Mouse (Mus musculus) Patski (cell line): ENCODE data around the gene Prss3. TPM values are rescaled to one million over a fixed set of nuclear protein-coding genes. Genes with fewer than 3 reads are reported as not detected.
"Not testable (repeated sequence)": the region's sequence is repeated elsewhere in the genome, so short reads cannot be mapped to it uniquely, and the experiment has no call there.

Experiments used
- ATAC-seq: fragments of 100-300 bp; one replicate; pipeline ENCODE4 v1.8.0; 2021
- CTCF ChIA-PET: fragments of 350-600 bp; sonication (Branson Sonifier 250); formaldehyde crosslinking; loops from one replicate; lab custom pipeline; 2022; ENCODE audit warnings: inconsistent platforms; lab: Charles Lee
- POLR2A ChIA-PET: fragments of 350-600 bp; sonication (Branson Sonifier 250); formaldehyde crosslinking; loops from one replicate; lab custom pipeline; 2022; ENCODE audit warnings: antibody characterized with exemption, inconsistent platforms; lab: Charles Lee
- DNase-seq: peaks from one replicate; pipeline ENCODE4 v3.0.0-alpha.2; 2011; ENCODE audit warnings: low read depth, low spot score
- H3K27me3 ChIP-seq: fragments of 371-371 bp; one replicate; pipeline ENCODE4 v1.5.1; 2021
- CTCF ChIP-seq: fragments of 100-300 bp; IDR thresholded peaks from one replicate; pipeline ENCODE4 v1.5.1; 2021
- in situ Hi-C: fragments of 300-500 bp; cut with MboI; formaldehyde crosslinking; loops from 3 replicates; pipeline ENCODE4 v1.11.1; 2018; ENCODE audit warnings: low pct_unique_long_range_greater_than_20kb, mixed read lengths
- polyA plus RNA-seq: library from polyadenylated mRNA; unstranded; gene quantifications from one replicate; pipeline ENCODE4 v1.2.3, GENCODE M21; 2021

Gene Prss3
- not detected for polyA plus RNA-seq

DNA sequence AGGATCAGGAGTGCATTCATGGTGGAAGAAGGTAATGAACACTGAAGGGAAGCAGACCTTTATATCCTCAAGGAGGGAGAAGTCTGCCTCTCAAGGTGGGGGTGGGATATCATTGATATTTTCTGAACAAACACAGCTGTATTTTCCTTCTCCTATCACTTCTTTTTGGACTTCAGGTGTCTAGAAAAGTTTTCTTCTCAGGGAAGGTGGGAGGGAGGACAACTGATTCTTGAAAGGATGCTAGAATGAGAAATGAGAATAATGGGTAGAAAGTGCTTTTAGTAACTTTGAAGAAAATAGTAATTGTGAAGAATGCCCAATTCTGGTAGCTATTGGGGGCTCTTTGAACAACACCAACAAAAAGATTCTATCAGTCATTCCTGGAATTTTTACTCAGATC, at the start of gene Prss3:
Gene Prss3 (minus strand): TSS at position 101 of the 400 bp plus-strand sequence.
- ATAC-seq, CTCF ChIA-PET, DNase-seq, POLR2A ChIA-PET, in situ Hi-C loops, H3K27me3 ChIP-seq: not testable (repeated sequence)

DNA sequence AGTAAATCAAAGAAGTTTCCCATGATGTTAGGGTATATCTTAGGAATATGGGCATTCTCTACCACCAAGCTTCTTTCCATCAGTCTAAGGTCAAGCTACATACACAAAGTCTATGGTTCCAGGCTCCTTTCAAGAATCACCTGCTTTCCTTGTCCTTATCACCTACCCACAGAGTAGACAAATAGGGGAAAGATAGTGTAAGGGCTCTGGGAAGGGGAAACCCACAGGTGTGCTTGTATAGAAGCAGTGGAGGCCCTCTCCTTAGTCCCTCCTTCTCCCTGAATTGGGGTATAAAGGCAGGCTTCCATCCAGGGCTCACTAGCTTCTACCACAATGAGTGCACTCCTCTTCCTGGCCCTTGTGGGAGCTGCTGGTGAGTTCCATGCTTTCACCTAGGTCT, 14.6 kb upstream of the Prss3 start, which contains the start of gene Gm5771:
Gene Gm5771 (plus strand): TSS at position 301 of the 400 bp plus-strand sequence.
- CTCF ChIA-PET, in situ Hi-C loops, DNase-seq, ATAC-seq, POLR2A ChIA-PET, H3K27me3 ChIP-seq: not testable (repeated sequence)

DNA sequence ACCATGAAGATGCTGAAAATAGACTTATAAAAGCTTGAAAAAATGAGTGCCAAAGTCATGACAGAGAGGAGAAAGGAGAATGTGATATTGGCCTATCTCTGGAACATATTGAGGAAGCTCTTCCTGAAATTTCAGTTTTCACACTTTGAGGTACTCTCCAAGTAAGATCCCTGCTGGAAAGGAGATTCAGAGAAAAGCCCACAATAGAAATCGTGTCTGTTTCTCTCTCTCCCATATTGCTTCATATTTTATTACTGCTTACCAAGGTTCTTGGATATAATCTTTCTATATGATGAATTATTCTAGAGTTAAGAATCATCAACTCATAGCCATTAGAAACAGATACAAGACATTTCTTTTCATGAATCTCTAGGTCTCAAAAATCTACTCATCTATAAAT, 14.2 kb upstream of the Prss3 start:
- ATAC-seq, in situ Hi-C loops, CTCF ChIA-PET, DNase-seq, POLR2A ChIA-PET, H3K27me3 ChIP-seq: not testable (repeated sequence)

DNA sequence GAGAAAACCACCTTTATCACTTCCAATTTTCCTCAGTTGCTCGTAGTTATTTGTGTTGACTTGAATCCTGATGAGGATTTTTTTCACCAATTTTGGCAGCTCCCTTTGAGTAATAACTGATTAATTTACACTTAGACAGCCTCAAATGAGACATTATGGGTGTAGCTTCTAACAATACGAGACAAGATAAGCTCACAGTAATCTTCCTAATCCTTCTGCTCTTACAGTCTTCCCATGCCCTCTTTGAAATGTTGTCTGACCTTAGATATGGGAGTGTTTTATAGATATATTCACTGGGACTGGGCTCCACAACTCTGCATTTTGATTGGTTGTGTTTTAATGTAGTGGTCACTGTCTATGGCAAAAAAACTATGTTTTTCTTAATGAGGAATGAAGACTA, 9.3 kb upstream of the Prss3 start:
- DNase-seq: no peak
- POLR2A ChIA-PET: no interaction called here
- in situ Hi-C loops: no loop called here
- TF ChIP-seq CTCF: no peak
- CTCF ChIA-PET: no interaction called here
- no peak for ATAC-seq
- no peaks in the 10 kb centered on the region for H3K27me3 ChIP-seq

DNA sequence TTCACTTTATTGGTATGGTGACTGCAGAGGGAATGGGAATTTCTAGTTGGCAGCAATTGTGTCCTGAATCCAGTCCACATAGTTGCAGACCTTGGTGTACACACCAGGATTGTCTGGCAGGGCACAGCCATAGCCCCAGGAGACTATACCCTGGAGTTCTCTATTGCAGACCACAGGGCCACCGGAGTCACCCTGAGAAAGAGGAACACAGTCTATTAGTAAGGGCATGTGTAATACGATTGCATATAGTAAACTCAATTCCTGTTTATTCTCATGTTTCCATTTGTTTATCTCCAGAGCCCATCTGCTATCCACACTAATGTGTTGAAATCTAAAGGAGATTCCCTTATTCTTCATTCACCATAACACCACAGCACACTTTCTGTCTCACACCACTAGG, 3.7 kb downstream of the Prss3 start:
- POLR2A ChIA-PET, DNase-seq, ATAC-seq, in situ Hi-C loops, CTCF ChIA-PET, H3K27me3 ChIP-seq: not testable (repeated sequence)

DNA sequence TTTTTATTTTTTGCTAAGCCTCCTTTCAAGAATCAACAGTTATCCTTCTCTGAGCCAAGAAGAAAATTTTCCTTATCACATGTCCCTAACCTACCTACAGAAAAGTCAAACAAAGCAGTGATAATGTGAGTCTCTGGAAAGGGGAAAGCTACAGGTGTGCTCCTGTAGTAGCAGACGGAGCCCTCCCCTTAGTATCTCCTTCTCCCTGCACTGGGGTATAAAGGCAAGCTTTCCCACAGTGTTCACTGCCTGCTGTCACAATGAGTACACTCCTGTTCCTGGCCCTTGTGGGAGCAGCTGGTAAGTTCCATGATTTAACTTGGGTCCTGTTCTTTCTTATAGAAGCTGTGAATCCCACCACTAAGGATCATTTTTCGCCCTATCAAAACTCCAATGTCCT, 23.5 kb downstream of the Prss3 start, which contains the start of gene Try10:
Gene Try10 (plus strand): TSS at position 174 of the 400 bp plus-strand sequence.
- ATAC-seq (no peak), DNase-seq (no peak)
- in situ Hi-C loops: no loop called here
- ChIA-PET CTCF (no interaction called here), POLR2A (no interaction called here)
- TF ChIP-seq CTCF: no peak
- no peaks in the 10 kb centered on the region for H3K27me3 ChIP-seq

Other genes starting within 250 kb of the Prss3 start
- gene Try4, start 75.4 kb downstream of the Prss3 start, polyA plus RNA-seq: not detected
- not detected for gene Try5, start 60.8 kb downstream of the Prss3 start, polyA plus RNA-seq
- gene Try10, start 23.6 kb downstream of the Prss3 start, polyA plus RNA-seq: not detected
- not detected for gene Gm5771, start 14.7 kb upstream of the Prss3 start, polyA plus RNA-seq
- not detected for gene Gm10334, start 68.5 kb upstream of the Prss3 start, polyA plus RNA-seq
- not detected for gene Prss1, start 81.3 kb upstream of the Prss3 start, polyA plus RNA-seq
- gene Prss2, start 144.1 kb upstream of the Prss3 start, polyA plus RNA-seq: not detected
- 35.5 TPM for gene Ephb6, start 227.8 kb upstream of the Prss3 start, polyA plus RNA-seq